Mouse (Mus musculus) forebrain, embryonic 10.5 days (tissue): ENCODE data around the gene Gabrr2. TPM values are rescaled to one million over a fixed set of nuclear protein-coding genes. Genes with fewer than 3 reads are reported as not detected.

ENCODE experiments used
- DNase-seq: peaks from one replicate; pipeline ENCODE4 v3.0.0-alpha.2; 2017; ENCODE audit warnings: low spot score; ENCODE audit errors: extremely low spot score
- H3K27ac ChIP-seq: fragments of 300-500 bp; sonication (generic); 2 replicates; pipeline ENCODE4 v1.5.1; 2016; ENCODE audit warnings: mild to moderate bottlenecking
- H3K27me3 ChIP-seq: fragments of 300-500 bp; sonication (generic); 2 replicates; pipeline ENCODE4 v1.6.1; 2016; ENCODE audit warnings: mild to moderate bottlenecking; ENCODE audit not compliant: poor library complexity, severe bottlenecking
- H3K36me3 ChIP-seq: fragments of 300-500 bp; sonication (generic); replicated peaks from 2 replicates; pipeline ENCODE4 v1.6.1; 2016; ENCODE audit warnings: mild to moderate bottlenecking, moderate library complexity
- H3K4me1 ChIP-seq: fragments of 300-500 bp; sonication (generic); 2 replicates; pipeline ENCODE4 v1.6.1; 2016
- H3K4me3 ChIP-seq: fragments of 300-500 bp; sonication (generic); 2 replicates; pipeline ENCODE4 v1.5.1; 2016; ENCODE audit warnings: mild to moderate bottlenecking, moderate library complexity
- H3K9me3 ChIP-seq: fragments of 300-500 bp; sonication (generic); 2 replicates; pipeline ENCODE4 v1.6.1; 2016; ENCODE audit warnings: mild to moderate bottlenecking, moderate library complexity
- WGBS: fragments of 180-500 bp; shearing (Covaris S2); methylation state at CpG from one replicate; pipeline ENCODE4 v1.1.7; 2016; 5-methylcytosine and 5-hydroxymethylcytosine counted together
- polyA plus RNA-seq: library from polyadenylated mRNA; unstranded; fragments of >200 nt; fragmentation: Nextera tagmentation; extraction: Ambion mirVana; gene quantifications from 2 replicates; pipeline ENCODE4 v1.2.1, GENCODE M21; 2016

The Gabrr2 gene
- polyA plus RNA-seq, 1 experiment from 2014 or later = 0.61 TPM

- H3K27ac ChIP-seq = no peak overlapping the region
- no peak for DNase-seq
- H3K9me3 ChIP-seq = no peaks in the 10 kb centered on the region
Observed at GRCm38 (mm10) chr4:33054426-33054825, 8.4 kb upstream of the Gabrr2 start.

GRCm38 (mm10) chr4:33056317-33056716 is 6.5 kb upstream of the Gabrr2 start:
- no peaks in the 10 kb centered on the region for H3K9me3 ChIP-seq
- DNase-seq = no peak
- peaks cover 18% of the 10 kb centered on the region for H3K36me3 ChIP-seq
- WGBS = 88% methylated on average over 1 of the region's 1 CpGs
- H3K4me1 ChIP-seq = no peaks in the 10 kb centered on the region
- H3K4me3 ChIP-seq = no peak overlapping the region
- no peaks in the 10 kb centered on the region for H3K27me3 ChIP-seq
- no peak overlapping the region for H3K27ac ChIP-seq

More at GRCm38 (mm10) chr4:33054426-33054825, 8.4 kb upstream of the Gabrr2 start:
- Histone ChIP-seq H3K36me3 (peaks cover 37% of the 10 kb centered on the region), H3K4me3 (no peak overlapping the region), H3K4me1 (no peaks in the 10 kb centered on the region), H3K27me3 (no peaks in the 10 kb centered on the region)

DNA sequence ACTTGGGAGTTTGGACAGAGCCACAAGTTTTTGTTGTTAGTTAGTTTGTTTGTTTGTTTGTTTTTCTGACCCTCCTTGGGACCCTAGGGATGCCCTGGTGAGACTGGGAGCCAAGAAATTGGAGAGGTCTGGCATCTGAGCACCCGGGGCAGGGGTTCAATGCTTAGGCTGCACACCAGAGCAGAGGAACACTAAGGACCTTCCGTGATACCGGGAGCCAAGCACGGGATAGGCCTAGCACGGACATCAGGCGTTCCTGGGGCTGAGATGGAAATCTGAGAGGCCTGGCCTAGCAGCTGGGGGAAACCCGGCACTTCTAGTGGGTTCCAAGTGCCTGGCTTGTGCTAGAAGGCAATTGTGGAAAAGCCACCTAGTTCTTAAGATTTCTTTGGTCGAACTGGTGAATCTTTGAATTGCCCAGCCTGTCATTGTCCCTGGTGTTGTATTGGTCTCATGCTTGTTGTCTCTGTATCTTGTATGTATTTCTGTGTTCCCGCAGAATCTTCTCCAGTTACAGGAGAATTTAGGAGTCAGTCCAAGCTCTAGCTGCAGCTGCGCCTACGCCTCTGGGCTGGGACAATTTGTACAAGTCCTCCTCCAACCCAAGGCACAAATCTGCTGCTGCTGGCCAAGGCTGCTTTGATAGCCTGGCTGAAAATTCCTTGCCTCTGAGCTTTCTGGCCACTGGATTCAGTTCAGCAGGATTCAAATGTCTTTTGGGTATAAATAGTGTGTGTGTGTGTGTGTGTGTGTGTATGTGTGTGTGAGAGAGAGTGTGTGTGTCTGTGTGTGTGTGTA is 4.7 kb upstream of the Gabrr2 start:
- Histone ChIP-seq H3K4me1 (0 out of 2 replicates have a peak, but pooled peaks cover 4% of the 10 kb centered on the region), H3K27ac (no peak overlapping the region), H3K36me3 (peaks cover under 1% of the 10 kb centered on the region; the same call in 1 of the 2 replicates), H3K9me3 (no peaks in the 10 kb centered on the region), H3K27me3 (no peaks in the 10 kb centered on the region), H3K4me3 (no peak overlapping the region)
- WGBS = 80% methylated on average over 11 of the region's 11 CpGs
- DNase-seq = no peak

GRCm38 (mm10) chr4:33061158-33061557 is 1.6 kb upstream of the Gabrr2 start:
- no peaks in the 10 kb centered on the region for H3K9me3 ChIP-seq
- no peak for DNase-seq
- whole genome bisulfite sequencing = 63% methylated on average over 7 of the region's 7 CpGs
- H3K27ac ChIP-seq = no peak overlapping the region
- no peaks in the 10 kb centered on the region for H3K27me3 ChIP-seq
- H3K4me3 ChIP-seq = no peak overlapping the region
- 0 out of 2 replicates have a peak, but pooled peaks cover 7% of the 10 kb centered on the region for H3K4me1 ChIP-seq
- no peaks in the 10 kb centered on the region for H3K36me3 ChIP-seq

DNA sequence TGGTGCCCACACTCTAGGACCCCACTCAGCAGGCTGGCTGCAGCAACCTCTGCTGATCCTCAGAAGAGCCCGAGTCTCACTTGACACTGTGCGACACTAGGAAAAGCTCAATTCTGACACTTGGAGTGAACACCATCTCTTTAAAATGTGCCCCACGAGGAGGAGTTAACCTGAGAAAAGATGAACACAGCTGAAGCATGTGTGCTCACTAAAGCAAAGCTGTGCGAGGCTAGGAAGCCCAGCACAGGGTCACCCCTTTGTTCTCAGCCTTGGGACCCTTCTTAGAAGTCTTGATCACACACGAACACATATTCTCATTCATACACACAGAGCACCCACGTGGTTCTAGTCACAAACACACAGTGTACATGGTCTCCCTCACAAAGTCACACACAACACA is 2.2 kb downstream of the Gabrr2 start:
- H3K27ac ChIP-seq = no peak overlapping the region
- 87% methylated on average over 6 of the region's 6 CpGs for WGBS
- H3K4me3 ChIP-seq = no peak overlapping the region
- no peaks in the 10 kb centered on the region for H3K27me3 ChIP-seq
- H3K9me3 ChIP-seq = no peaks in the 10 kb centered on the region
- H3K36me3 ChIP-seq = no peaks in the 10 kb centered on the region
- no peak for DNase-seq
- peaks cover 12% of the 10 kb centered on the region; the same call in 1 of the 2 replicates for H3K4me1 ChIP-seq

DNA sequence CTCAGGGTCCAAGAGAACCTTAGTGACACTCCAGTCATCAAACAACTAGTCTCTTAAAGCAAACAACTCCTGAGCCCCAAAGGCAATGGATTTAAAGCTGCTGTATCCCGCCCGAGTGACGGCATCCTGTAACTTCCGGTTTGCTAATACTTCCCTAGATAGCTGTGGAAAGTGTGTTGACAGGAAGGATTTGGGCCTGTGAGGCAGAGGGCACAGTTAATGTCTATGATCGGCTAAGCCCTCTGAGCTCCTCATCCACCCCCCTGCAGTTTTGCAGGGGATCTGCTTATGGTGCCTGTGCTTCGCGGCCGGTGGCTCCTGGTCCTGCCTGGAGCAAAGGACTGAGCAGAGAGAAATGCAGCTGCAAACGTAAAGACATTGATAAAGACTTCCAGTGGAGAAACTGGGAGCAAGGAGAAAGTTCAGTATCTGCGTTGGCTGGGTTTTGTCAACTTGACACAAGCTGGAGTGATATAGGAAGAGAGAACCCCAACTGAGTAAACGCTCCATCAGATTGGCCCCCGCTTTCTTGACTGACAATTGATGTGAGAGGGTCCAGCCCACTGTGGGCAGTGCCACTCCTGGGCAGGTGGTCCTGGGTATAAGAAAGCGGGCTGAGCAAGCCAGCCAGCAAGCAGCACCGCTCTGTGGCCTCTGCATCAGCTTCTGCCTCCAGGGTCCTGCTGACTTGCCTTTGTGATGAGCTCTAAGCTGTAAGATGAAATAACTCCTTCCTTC is 3.6 kb downstream of the Gabrr2 start:
- WGBS = 64% methylated on average over 14 of the region's 14 CpGs
- Histone ChIP-seq H3K27me3 (no peaks in the 10 kb centered on the region), H3K4me1 (peaks cover 12% of the 10 kb centered on the region; the same call in 1 of the 2 replicates), H3K27ac (no peak overlapping the region), H3K4me3 (no peak overlapping the region), H3K9me3 (no peaks in the 10 kb centered on the region), H3K36me3 (no peaks in the 10 kb centered on the region)
- DNase-seq = no peak

- WGBS = 85% methylated on average over 3 of the region's 3 CpGs
- Histone ChIP-seq H3K36me3 (no peaks in the 10 kb centered on the region), H3K27me3 (no peaks in the 10 kb centered on the region), H3K27ac (no peak overlapping the region), H3K9me3 (no peaks in the 10 kb centered on the region), H3K4me1 (peaks cover 9% of the 10 kb centered on the region; the same call in 1 of the 2 replicates), H3K4me3 (no peak overlapping the region)
- DNase-seq = no peak
Observed at GRCm38 (mm10) chr4:33067331-33067730, 4.5 kb downstream of the Gabrr2 start.

GRCm38 (mm10) chr4:33067826-33068225 is 5.0 kb downstream of the Gabrr2 start:
- DNase-seq = no peak
- no peaks in the 10 kb centered on the region for H3K9me3 ChIP-seq
- 95% methylated on average over 6 of the region's 6 CpGs for WGBS
- H3K36me3 ChIP-seq = no peaks in the 10 kb centered on the region
- H3K4me1 ChIP-seq = peaks cover 13% of the 10 kb centered on the region
- H3K27me3 ChIP-seq = no peaks in the 10 kb centered on the region
- no peak overlapping the region for H3K27ac ChIP-seq
- H3K4me3 ChIP-seq = no peak overlapping the region

GRCm38 (mm10) chr4:33068894-33069293 is 6.1 kb downstream of the Gabrr2 start:
- H3K9me3 ChIP-seq = no peaks in the 10 kb centered on the region
- no peaks in the 10 kb centered on the region for H3K27me3 ChIP-seq
- no peak overlapping the region for H3K4me3 ChIP-seq
- WGBS = 84% methylated on average over 6 of the region's 6 CpGs
- H3K36me3 ChIP-seq = no peaks in the 10 kb centered on the region
- H3K27ac ChIP-seq = no peak overlapping the region
- H3K4me1 ChIP-seq = peaks cover 19% of the 10 kb centered on the region
- DNase-seq = no peak

DNA sequence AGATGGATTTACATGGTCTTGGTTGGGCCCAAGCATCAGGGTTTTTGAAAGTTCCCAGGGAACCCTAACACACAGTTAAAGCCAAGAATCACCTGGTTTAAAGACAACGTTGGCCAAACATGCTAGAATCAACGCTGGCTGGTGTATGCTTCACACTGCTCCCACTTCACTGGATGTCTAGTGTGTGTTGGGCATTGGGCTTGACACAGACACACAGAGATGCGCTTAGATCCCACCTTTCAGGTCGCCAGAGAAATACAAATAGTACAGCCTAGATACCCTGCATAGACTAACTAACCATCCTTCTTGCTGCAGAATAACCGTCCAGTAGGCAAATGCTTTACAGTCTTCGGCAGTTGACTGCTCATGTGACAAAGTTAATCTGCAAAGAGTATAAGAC is 7.5 kb downstream of the Gabrr2 start:
- no peaks in the 10 kb centered on the region for H3K27me3 ChIP-seq
- H3K4me1 ChIP-seq = peaks cover 19% of the 10 kb centered on the region
- no peaks in the 10 kb centered on the region for H3K9me3 ChIP-seq
- DNase-seq = no peak
- H3K27ac ChIP-seq = no peak overlapping the region
- H3K36me3 ChIP-seq = no peaks in the 10 kb centered on the region
- WGBS = 90% methylated on average over 6 of the region's 6 CpGs
- H3K4me3 ChIP-seq = no peak overlapping the region

GRCm38 (mm10) chr4:33071337-33071736 is 8.5 kb downstream of the Gabrr2 start:
- WGBS = 88% methylated on average over 6 of the region's 6 CpGs
- Histone ChIP-seq H3K27me3 (no peaks in the 10 kb centered on the region), H3K4me3 (no peak overlapping the region), H3K36me3 (no peaks in the 10 kb centered on the region), H3K27ac (no peak overlapping the region), H3K4me1 (peaks cover 15% of the 10 kb centered on the region), H3K9me3 (no peaks in the 10 kb centered on the region)
- no peak for DNase-seq

DNA sequence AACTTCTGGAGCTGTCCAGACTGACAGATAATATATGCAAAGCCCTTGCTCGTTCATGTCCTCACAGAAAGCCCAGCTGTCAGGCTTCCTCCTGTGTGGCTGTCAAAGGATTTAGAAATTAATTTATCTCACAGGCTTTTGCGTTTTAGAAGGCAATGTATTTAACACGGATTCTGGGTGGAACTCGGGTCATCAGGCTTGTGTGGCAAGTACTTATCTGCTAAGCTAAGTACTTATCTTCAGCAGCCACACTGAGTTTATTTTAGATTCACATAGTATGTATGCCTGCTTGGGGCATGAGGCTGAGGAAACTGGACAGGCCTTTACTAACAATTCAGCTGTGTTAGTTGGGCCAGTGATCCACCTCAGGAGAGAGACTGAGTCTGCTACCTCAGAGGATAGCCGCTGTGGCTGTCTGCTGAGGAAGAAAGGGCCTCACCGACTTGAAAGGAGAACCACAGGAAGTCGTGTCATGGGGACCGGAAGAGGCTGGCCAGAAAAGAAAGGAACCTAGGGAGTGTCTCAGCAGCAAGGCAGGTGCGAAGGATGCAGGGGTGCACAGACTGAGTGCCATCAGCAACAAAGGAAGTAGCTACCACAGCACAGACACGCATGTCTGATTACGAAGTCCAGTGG is 9.8 kb downstream of the Gabrr2 start:
- H3K9me3 ChIP-seq = no peaks in the 10 kb centered on the region
- no peaks in the 10 kb centered on the region for H3K27me3 ChIP-seq
- H3K27ac ChIP-seq = peak overlapping the region; percentile 45; the same call in 1 of the 2 replicates
- H3K36me3 ChIP-seq = no peaks in the 10 kb centered on the region
- H3K4me3 ChIP-seq = no peak overlapping the region
- no peak for DNase-seq
- H3K4me1 ChIP-seq = peaks cover 13% of the 10 kb centered on the region
- 58% methylated on average over 11 of the region's 11 CpGs for WGBS

DNA sequence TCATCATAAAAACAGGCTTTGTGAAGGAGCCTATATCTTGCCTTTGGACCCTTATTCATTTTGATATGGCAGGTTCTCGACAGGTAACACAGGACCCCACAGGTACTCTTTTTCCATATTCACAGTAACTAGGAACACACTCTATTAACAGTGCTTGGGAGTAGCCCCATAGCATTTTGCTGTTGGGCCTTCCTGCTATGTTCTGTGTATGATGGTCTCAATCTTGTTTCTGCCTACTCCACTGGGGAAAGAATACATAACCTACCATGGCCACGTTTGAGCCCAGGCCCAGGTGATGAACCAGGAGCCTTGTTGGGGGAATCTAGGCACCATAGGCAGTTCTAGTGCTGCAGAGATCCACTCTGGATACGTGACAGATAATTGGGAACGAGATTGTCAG is 11.6 kb downstream of the Gabrr2 start:
- Histone ChIP-seq H3K27me3 (no peaks in the 10 kb centered on the region), H3K9me3 (no peaks in the 10 kb centered on the region), H3K27ac (no peak overlapping the region), H3K4me1 (peaks cover 13% of the 10 kb centered on the region), H3K4me3 (no peak overlapping the region), H3K36me3 (no peaks in the 10 kb centered on the region)
- WGBS = 90% methylated on average over 4 of the region's 4 CpGs
- no peak for DNase-seq
